Mouse (Mus musculus) CD4-positive helper T cell, adult 2 months (primary cell): ENCODE data around the gene Lats2.

Experiments
- DNase-seq: peaks from one replicate; pipeline ENCODE4 v3.0.0-alpha.2; 2012; ENCODE audit warnings: low read depth, missing footprints, low spot score

The Lats2 gene

DNA sequence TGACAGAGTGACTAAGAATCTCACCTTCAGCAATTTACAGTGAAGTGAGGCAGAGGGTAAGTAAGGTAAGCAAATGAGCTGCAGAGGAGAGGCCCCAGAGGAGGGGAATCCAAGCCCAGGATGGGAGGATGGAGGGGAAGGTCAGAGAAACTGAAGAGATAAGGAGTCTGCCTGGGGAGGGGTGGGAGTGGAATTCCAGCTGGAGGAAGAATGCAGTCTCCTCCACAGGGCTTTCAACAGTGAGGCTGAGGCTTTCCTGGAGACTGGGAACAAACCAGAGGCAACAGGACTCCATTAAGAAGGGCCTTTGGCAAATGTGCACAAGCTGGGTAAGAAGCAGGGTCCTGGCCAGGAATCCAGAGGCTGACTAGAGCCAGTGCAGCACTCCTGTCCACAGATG is 21.1 kb downstream of the Lats2 start:
- no peak for DNase-seq

DNA sequence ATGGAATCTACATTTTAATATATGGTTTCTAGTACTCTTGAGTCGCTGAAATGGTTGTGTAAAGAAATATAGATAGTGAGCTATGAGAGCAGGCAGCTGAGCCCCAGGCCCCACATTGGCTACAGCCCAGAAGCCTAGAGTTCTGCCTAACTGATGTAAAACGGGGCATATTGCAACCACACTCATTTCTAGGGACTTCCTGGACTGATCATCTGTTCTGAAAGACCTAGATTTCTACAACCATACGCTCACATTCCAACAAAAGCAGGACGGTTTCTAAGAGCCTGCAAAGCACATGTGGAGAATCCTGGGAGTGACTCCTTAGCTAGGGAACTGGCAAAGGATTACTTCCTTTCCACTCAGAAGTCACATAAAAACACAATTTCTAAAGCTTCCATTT is 22.0 kb downstream of the Lats2 start:
- DNase-seq, result no peak

DNA sequence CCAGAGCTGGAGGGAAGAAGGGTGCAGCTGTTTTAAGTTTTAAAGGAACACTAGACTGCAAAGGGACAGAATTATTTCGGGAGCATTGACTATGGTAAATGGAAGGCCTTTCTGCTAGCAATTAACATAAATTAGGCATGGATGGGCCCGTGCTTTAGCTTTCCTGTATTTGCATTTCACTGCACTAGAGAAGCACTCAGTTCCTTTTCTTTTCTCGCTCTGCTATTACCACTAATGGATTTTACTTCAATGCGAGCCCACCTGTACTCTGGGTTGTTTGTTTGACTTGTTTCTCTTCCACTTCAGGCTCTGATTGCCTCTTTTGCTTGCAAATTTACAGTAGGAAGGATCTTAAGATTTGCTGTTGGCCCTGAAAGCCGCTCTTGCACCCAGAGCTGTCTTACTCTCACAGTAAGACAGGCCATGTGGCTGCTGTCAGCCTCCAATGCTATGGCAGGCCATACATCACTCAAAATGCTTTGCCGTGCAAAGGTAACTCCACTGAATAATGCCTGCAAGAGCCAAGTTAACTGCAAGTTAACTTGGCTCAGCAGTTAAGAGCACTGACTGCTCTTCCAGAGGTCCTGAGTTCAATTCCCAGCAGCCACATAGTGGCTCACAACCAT is 25.4 kb downstream of the Lats2 start:
- no peak for DNase-seq

DNA sequence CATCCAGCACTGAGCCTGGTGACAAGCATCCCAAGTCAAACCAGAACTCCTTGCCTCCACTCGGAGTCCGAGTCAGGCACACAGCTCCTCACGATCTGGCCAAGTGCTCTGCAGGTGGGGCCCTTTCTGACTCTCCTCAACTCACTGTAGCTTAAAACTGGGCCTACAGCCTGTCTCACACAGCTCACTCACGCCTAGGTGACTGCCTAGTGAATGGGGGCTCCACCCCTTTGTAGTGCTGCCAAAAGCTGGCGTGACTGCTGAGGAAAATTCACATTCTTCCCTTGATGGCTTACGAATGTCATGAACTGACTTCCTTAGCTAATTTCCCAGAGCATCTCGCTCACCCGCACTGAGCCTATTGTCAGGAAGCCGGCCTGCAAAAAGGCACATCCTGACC is 27.7 kb downstream of the Lats2 start:
- DNase-seq, result no peak

DNA sequence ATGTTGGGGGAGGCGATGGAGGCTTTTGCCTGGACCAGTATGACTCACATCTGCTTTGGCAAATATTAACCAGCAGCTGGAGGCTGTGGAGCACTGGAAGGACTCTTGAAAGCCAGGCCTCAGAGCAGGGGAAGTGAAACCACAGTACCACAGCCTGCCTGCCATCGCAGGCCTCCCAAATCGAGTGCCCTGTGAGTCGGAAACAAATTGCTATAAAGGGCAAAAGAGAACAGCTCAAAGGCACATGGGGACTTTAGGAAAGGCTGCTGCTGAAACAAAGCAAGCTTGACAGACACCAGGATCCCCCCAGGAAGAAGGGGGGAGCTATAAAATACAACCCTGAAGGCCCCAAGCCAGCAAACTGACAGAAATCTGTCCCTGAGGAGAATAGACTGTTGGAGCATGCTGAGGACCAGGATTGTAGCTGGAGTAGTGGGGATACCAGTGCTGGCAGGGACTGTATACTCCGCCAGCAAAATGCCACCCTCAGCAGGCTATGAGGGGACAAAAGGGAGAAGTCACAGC is 28.2 kb downstream of the Lats2 start:
- peak; percentile 40 for DNase-seq

DNA sequence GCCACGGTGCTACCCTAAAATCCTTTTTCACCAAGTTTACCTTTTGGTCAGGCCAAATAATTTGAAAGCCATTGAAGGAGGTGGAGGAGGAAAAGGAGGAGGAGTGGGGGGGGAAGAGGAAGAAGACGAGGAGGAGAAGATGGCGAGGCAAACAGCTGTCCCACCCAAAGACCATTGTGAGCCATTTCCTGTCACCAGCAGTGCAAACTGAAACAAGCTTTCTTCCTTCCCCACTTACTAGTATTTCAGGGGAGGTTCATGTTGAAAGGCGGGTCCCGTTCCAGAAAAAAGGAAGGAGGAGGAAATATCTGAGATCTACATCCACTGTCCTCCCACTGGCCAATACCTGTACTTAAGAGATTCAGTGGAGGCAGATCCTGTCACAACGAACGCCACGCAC is 28.8 kb downstream of the Lats2 start:
- DNase-seq, result no peak

DNA sequence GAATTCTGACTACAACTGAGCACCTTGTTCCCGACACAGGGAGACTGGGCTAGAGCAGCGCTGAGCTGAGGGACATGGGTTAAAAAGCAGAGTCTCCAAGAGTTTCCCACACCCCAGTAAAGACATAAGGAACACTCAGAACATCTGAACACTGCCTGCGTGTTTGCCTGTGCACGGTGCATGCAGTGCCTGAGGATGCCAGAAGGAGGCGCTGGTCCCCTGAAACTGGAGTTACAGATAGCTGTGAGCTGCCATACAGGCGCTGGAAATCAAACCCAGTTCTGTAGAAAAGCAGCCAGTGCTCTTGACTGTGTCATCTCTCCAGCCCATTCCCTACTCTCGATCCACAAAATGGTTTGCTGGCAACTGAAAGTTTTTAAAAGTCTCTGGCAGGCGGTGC is 32.0 kb downstream of the Lats2 start:
- DNase-seq, result no peak

DNA sequence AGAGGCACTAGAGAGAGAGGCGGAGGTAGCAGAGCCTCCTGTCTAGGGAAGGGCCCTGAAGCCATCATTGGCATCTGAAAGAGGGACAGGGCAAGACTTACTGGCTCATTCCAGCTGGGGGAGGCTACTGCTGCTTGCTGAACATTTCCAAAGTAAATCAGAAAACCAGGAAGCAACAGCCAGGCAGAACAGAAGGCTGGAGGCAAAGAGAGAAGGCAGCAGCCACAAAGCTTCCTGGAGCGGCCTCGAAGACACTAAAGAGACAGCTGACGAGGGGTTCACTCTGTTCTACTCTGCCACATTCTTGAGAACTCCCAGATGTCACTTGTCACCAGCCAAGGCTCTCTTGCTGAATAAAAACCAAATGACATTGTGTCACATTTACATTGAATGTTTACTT is 33.7 kb downstream of the Lats2 start:
- DNase-seq, result no peak

DNA sequence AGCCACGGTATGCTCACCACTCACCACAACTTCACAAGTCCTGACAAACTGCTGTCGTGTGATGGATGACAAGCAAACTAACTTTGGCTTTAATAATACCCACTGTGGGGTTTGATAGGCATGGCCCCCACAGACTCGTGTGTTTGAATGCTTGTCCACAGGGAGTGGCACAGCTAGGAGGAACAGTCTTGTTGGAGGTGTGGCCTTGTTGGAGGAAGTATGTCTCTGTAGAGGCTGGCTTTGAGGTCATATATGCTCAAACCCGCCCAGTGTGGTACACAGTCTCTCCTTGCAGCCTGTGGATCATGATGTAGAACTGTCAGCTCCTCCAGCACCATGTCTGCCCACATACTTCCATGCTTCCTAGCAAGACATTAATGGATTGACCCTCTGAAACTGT is 39.9 kb downstream of the Lats2 start:
- no peak for DNase-seq

DNA sequence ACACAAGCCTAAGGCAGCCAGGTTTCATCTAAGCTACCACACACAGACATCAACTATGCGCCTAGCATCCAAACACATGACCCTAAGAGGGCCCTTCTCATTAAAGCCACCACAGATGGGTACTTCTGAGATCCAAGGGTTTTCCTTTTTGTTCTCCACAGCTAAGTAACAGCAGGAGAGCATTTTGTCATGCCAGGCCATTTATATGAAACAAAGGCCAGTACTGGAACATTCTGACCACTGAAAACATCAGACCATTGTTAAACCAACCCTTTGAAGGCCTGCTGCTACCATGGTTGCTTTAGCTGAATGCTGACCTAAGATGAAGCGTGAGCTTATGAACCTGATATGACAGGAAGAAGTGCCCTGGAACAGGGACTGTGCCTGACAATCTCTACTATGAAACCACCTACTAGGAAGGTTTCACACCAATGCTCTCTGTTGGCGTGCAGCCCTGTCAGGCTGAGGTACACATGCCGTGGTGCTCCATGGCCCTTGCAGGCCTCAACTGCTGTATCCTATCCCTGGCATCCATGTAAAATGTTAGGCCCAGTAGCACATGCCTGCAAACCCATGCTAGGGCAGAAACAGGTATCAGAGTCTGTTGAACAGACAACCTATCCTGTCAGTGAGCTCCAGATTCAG is 41.5 kb downstream of the Lats2 start:
- DNase-seq, result no peak

DNA sequence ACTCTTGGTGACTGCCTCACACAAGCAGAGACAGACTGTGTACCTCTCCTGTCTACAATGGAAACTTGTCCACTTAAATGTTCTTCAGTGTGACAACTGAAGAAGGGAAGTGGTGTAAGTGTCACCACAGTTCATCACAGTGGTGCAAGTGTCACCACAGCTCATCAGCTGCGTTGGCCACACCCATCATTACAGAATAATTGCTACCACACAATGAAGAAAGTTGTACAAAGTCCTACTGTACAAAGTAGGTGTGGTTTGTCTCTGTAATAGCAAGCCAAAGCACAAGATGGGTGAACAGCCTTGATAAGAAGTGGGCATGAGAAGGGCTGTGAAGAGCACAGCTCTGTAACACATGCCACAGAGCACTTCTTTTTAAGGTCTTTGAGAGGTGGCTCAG is 45.3 kb downstream of the Lats2 start:
- DNase-seq, result peak; percentile 73

DNA sequence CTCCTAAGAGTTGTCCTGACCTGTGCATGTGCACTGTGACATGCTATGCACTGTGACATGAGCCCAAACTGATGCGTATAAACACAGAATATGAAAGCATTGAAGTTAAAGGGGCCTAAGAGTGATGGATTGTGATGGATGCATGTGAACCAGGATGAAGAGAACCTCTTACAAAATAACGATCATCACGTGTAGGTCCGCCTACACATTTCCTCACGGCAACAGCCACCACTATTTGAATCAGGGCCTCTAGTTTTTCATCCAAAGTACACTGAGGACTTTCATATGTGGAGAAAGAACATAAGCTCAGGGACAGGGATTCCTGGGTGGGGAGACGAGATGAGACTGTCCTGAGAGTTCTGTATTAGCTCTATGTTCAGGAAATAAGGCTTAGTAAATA is 47.1 kb downstream of the Lats2 start:
- DNase-seq, result peak; percentile 41

DNA sequence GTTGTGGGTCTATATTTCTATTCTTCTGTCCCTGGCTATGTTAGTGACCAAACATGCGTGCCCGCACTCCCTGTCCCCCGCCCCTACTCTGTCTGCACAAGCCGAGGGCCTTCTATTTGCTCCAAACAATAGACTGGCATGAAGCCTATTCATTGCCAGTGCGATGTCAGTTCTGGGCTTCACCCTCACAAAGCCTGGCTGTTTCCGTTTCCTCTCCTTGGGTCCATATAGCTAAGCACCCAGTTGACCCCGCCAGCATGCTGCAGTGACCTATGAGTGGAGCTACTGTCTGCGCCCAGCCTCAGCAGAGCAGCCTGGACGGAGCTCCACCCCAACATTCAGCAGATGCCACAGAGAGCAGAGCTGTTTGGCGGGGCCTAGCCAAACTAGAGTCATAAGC is 49.0 kb downstream of the Lats2 start:
- no peak for DNase-seq

DNA sequence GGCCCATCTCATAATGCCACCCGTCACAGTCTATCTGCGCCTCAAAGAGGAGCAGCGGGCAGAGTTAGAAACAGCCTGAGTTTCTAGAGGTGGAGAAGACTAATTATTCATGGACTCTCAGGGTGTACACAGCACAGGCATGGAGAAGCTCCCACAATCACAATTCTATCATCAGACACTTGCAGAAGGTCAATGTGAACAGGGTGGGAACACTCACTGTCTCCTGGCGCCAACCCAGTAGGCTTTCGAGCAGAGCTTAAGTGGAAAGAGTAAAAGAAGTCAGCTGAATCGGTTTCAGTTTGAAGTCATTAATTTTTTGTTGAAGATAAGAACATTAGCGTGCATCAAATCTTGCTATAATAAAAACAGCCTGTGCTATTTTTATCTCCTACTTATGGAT is 49.6 kb downstream of the Lats2 start:
- no peak for DNase-seq

DNA sequence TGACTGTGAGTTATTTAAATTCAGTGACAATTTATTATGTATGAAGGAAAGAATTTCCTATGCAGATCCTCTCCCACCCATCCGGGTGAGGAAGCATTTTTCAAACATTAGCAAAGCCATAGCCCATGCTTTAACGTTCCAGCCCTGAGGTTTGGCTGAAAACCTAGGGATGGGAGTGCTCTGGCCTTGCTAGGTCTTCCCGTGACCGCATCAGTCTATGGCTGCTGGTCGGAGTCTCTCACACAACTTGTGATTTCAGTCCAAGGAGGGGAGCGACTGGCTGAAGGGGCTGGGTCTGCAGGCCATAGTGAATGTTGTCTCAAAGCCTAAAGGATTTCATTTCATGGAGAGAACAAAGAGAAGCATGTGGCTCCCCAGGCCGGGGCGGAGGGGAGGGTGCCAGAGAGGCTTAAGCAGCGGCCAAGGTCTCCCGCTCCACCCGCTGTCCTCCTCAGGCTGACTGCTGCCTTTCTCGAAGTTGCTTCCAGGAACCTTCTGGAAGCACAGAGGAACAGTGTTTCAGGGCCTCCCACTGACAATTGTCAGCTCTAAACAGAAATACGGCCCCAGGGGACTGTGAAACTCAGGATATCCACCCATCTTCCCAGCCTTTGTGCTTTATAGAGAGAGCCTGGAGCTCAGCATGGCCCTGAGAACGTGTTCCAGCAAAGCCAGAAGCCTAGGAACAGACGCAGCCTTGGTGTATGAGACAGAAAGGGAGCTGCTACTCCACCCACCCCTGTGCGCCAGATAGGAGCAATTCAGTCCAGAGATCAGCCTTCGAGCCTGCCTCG is 50.9 kb downstream of the Lats2 start:
- DNase-seq, result no peak

DNA sequence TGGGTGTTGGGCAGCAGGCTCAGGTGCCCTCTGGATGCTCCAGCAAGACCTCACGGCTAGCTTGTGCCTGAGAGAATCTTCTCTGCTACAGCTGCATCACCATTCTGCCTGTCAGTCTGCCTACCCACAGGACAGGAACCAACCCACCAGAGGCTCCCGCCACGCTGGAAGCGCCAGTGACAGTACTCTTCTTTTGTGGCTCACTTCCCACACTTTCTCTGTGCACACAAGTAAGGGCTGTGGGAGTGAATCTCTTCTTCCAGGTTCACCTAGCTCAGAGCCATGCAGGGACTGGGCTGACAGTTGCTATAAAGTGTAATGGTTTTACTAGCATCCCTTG is 51.5 kb downstream of the Lats2 start:
- DNase-seq, result no peak

DNA sequence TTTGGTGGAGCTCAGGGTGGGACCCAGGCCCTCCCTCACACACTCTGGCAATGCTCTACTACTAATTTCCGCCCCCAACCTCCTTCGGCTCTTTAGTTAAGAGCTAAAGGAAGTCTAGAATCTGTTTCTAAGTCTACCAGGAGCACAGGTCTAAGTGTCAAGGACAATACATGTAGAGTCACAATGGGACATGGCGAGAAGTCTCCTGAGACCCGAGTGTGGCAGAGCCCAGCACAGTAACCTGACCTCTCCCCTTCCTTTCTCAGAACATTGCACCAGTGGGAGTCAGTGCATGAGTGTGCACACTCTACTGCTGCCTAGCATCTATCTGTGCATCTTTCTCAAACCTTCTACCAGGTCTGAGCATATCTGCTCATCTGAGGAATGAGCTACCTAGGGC is 52.4 kb downstream of the Lats2 start:
- no peak for DNase-seq

DNA sequence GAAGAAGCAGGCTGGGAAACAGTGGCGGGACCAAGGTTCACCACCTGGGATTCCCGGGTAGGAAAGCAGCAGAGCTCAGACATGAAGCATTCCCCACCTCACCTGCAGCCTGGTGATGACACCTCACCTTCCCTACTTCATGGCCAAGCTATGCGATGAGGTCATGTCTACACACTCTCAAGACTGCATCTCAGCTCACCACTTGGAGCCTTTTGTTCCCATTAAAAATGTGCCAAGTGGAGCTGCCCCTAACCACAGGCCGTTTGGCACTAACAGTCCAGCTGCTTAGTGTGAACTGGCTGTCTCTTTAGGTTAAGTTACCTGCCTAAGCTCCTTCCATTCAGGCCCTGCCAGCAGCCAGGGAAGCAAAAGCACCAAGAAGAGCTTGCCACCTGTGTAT is 53.1 kb downstream of the Lats2 start:
- no peak for DNase-seq

DNA sequence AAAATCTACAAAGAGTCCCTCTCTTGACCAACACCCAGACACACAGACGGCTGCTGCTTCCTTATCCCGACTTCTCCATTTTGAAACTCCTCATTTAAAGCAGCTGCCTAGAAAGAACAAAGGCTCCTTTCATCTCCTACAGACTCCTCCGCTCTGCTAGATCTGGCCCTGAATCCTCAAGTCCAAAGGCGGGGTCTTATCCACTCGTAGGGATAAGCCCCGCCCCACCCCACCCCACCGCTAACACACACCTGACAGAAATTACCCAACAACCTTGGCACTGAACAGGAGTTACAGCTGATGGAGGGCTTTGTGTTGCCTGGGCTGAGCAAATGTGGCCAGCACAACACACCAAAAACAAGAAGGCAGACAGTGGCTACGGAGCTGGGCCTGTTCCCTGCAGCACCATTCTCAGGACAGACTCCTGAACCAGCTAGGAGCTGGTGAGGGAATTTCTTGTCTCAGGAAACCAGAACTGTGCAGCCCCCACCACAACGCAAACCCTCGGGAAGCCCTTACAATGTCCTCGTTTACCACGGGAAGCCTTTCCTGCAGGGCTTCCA is 56.2 kb downstream of the Lats2 start:
- no peak for DNase-seq

DNA sequence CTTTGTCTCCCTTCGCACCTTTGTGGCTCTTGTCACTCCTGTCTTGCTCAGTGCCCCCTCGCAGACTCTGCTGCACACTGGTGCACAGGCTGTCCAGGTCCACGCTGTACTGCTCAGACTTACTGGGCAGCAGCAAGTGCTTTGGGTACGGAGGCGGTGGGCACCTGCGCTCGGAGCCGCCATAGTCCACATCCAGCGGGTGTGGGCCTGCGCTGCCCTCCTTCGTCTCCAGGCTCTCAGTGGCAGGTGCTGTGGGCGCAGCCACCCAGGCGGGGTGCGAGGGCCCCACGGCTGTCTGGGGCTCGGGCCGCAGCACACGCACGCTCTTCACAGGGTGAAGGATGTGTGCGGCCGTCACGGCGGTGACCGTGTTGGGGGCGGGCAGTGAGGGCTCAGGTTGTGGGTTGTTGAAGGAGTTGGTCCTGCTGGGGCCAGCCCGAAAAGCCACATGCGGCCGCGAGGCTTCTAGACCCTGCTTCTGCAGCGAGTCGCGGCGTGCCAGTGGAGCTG is 58.7 kb downstream of the Lats2 start:
- DNase-seq, result no peak

DNA sequence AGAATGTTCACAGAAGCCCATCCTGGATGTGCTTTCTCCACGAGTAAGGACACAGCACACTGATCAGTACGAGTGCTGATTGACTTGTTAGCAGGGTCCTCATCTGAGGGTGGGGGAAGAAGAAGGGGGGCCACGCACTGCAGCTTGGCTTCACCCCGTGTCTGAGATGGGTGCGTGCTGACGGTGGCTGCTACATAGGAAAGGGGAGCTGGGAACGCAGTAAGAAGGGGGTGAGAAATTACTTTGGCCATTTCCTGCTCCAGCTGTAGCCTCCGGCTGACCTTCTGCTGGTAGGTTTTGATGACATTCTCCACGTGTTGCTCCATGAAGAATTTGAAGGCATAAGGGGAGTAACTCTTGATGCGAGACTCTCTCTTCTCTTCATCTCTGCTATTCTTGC is 59.2 kb downstream of the Lats2 start:
- no peak for DNase-seq

DNA sequence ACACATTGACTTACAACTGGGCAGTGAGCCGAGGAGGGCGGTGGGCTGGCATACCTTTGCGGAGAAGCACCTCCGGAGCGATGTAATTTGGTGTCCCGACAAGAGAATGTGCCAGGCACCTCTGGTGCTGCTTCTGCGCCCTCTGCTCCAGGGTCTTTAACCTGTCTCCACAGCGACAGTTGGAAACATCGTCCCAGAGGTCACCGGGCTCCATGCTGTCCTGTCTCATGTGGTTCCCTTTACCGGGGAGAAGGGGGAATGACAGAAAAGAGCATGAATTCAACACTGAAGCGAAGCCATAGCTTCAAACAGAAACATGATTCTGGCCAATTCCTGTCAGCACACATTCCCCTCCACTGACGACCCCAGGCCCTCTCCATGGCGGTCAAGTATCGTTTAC is 62.1 kb downstream of the Lats2 start:
- DNase-seq, result no peak
